Comparison of ENCODE assay signal across 8 mouse cellular contexts in the genomic region with DNA sequence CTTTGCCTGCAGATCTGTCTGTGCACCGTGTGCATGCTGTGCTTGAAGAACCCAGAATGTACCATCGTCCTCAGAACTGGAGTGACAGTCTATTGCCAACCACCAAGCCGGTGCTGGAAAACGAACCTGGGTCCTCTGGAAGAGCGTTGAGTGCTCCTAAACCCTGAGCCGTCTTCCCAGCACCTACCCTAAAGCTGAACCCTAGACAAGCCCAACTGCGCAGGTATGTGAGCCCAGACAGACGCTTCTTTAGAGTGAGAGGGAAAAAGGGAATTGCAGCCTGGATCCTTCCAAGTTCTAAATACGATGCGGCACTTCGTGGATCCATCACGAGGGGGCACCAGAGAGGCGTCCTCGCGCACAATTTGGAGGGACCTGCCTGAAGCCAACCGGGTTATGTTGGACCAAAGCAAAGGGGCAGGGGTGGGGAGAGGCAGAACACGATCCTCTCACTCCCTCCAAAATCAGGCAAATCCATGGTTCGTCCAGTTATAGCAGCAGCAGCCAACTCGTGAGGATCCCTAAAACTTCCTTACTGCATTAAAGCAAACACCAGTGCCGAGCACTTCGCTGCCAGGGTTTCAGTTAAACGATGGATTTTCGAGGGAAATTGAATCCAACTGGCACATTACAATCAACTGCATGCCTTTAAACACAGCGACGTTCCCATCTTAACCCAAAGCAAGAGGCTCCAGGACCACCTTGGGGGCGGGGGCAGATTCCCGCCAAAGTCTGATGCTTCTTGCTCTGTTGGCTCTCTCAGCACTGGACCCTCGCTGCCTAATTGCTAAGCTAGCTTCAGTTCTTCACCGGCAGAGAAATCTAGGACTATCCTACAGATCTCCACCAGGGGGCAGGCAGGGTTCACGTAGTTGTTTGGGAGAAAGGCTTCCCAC.
DNase-seq lines count a peak whose midpoint lies in the region; ATAC-seq and TF ChIP-seq lines count a peak whose summit lies in the region.

No protein-coding gene starts in this region.

- no peaks in the 10 kb centered on the region for H3K27me3 ChIP-seq in MEL (ENCODE audit: control insufficient read depth in 1 of 2, insufficient read depth in 2 of 2, low read length in 2 of 2)
- no peaks in the 10 kb centered on the region for H3K27me3 ChIP-seq in hindbrain, embryonic 11.5 days (ENCODE audit: control insufficient read depth, insufficient read depth, low read length)

- TF ChIP-seq RAD21 in MEL (IDR thresholded peaks at IDR 0.05; ENCODE audit: low read depth, low read length) = peak; percentile 99

- DNase-seq in MEL (ENCODE audit: low read depth, low spot score) = peak; percentile 90
- peak; percentile 90 to 92 for DNase-seq in cerebellum, adult 18-20 months
- DNase-seq in frontal cortex, adult 2 months (ENCODE audit: extremely low spot score in 1 of 2, low spot score in 1 of 2) = peak; percentile 83 to 97
- peak; percentile 93 for DNase-seq in hindbrain, embryonic 11.5 days (ENCODE audit: low spot score)
- peak; percentile 97 for DNase-seq in layer of hippocampus, postnatal 10 days (ENCODE audit: low spot score in 2 of 2)
- DNase-seq in lung, postnatal 10 days = peak; percentile 94
- peak; percentile 78 for DNase-seq in ovary, postnatal 36 days (ENCODE audit: low spot score)
- DNase-seq in thymus, postnatal 25 days = peak; percentile 85

- no peaks in the 10 kb centered on the region for H3K79me2 ChIP-seq in MEL (ENCODE audit: control insufficient read depth, insufficient read depth, low read length, poor library complexity)

- TF ChIP-seq CTCF in MEL (IDR thresholded peaks at IDR 0.05 in 2 of 3, conservative IDR thresholded peaks at IDR 0.05 in 1 of 3; ENCODE audit: control insufficient read depth in 1 of 3, insufficient read depth in 1 of 3, low read depth in 2 of 3, low read length in 3 of 3, poor library complexity in 1 of 3, severe bottlenecking in 1 of 3) = peak; percentile 80 to 98 (median 88)

- WGBS in hindbrain, embryonic 11.5 days = 13% methylated on average over 30 of the region's 30 CpGs

- H3K36me3 ChIP-seq in MEL (ENCODE audit: control insufficient read depth in 1 of 2, insufficient read depth in 2 of 2, low read length in 2 of 2) = no peaks in the 10 kb centered on the region
- no peaks in the 10 kb centered on the region for H3K36me3 ChIP-seq in hindbrain, embryonic 11.5 days (ENCODE audit: control insufficient read depth, insufficient read depth, low read length)

- H3K9me3 ChIP-seq in MEL (replicated peaks; ENCODE audit: insufficient read depth, low read length) = no peaks in the 10 kb centered on the region
- peaks cover 5% of the 10 kb centered on the region; the same call in 1 of the 2 replicates for H3K9me3 ChIP-seq in hindbrain, embryonic 11.5 days (ENCODE audit: control insufficient read depth, low read length)

- ATAC-seq in hindbrain, embryonic 11.5 days (ENCODE audit: low FRiP score) = peak; percentile 87

- no peak for TF ChIP-seq POLR2A in MEL (IDR thresholded peaks at IDR 0.05; ENCODE audit: control insufficient read depth in 1 of 2, insufficient read depth in 1 of 2, low read depth in 1 of 2, low read length in 2 of 2, poor library complexity in 1 of 2)

- H3K4me2 ChIP-seq in hindbrain, embryonic 11.5 days (replicated peaks; ENCODE audit: low read depth, low read length) = peak overlapping the region; percentile 62

- no peak for TF ChIP-seq EP300 in MEL (IDR thresholded peaks at IDR 0.05; ENCODE audit: low read depth in 1 of 2, low read length in 2 of 2)

- H3K9ac ChIP-seq in MEL (ENCODE audit: control insufficient read depth, low read depth, low read length, poor library complexity, severe bottlenecking) = peak overlapping the region; percentile 39
- no peak overlapping the region for H3K9ac ChIP-seq in hindbrain, embryonic 11.5 days (ENCODE audit: low read depth, low read length)

- no peaks in the 10 kb centered on the region for H3K4me1 ChIP-seq in MEL (ENCODE audit: control insufficient read depth in 1 of 2, insufficient read depth in 2 of 2, low read length in 2 of 2)
- H3K4me1 ChIP-seq in hindbrain, embryonic 11.5 days (replicated peaks; ENCODE audit: control insufficient read depth, insufficient read depth, low read length) = no peaks in the 10 kb centered on the region

- peak overlapping the region; percentile 50 to 66 for H3K4me3 ChIP-seq in MEL (ENCODE audit: control insufficient read depth in 1 of 2, insufficient read depth in 1 of 2, low read depth in 2 of 2, low read length in 2 of 2)
- peak overlapping the region; percentile 15; the same call in 1 of the 2 replicates for H3K4me3 ChIP-seq in hindbrain, embryonic 11.5 days (ENCODE audit: low read depth, low read length)

- no peak overlapping the region for H3K27ac ChIP-seq in MEL (ENCODE audit: control insufficient read depth, low read depth, low read length)
- no peak overlapping the region for H3K27ac ChIP-seq in hindbrain, embryonic 11.5 days (ENCODE audit: low read depth, low read length)

TF ChIP-seq in MEL, 35 proteins besides CTCF, POLR2A, EP300 and RAD21:
- TF ChIP-seq MYC (IDR thresholded peaks at IDR 0.05; ENCODE audit: low read depth, low read length) = no peak
- peak; percentile 98 for TF ChIP-seq ZC3H11A (IDR thresholded peaks at IDR 0.05; ENCODE audit: low read depth, low read length)
- TF ChIP-seq TCF12 (IDR thresholded peaks at IDR 0.05; ENCODE audit: low read depth, low read length) = 0 out of 2 replicates have a peak, but pooled peaks have one; percentile 4
- peak; percentile 58 for TF ChIP-seq MXI1 (IDR thresholded peaks at IDR 0.05; ENCODE audit: low read depth, low read length)
- peak; percentile 67; the same call in 1 of the 2 replicates for TF ChIP-seq E2F4 (IDR thresholded peaks at IDR 0.05; ENCODE audit: borderline replicate concordance, low read depth, low read length)
- peak; percentile 66; the same call in 1 of the 2 replicates for TF ChIP-seq JUND (IDR thresholded peaks at IDR 0.05; ENCODE audit: low read depth, low read length)
- no peak for TF ChIP-seq KAT2A (conservative IDR thresholded peaks at IDR 0.05; ENCODE audit: low read depth, low read length)
- no peak for TF ChIP-seq BHLHE40 (IDR thresholded peaks at IDR 0.05; ENCODE audit: borderline replicate concordance, low read depth, low read length)
- peak; percentile 70 for TF ChIP-seq SIN3A (IDR thresholded peaks at IDR 0.05; ENCODE audit: low read length)
- no peak for TF ChIP-seq NRF1 (IDR thresholded peaks at IDR 0.05; ENCODE audit: insufficient read depth, low read depth, low read length, poor library complexity, severe bottlenecking)
- TF ChIP-seq TBP (IDR thresholded peaks at IDR 0.05; ENCODE audit: low read depth, low read length) = 0 out of 2 replicates have a peak, but pooled peaks have one; percentile 11
- 0 out of 2 replicates have a peak, but pooled peaks have one; percentile 4 for TF ChIP-seq GATA1 (IDR thresholded peaks at IDR 0.05; ENCODE audit: low read depth, low read length)
- TF ChIP-seq SMC3 (IDR thresholded peaks at IDR 0.05; ENCODE audit: low read depth, low read length) = peak; percentile 99
- no peak for TF ChIP-seq MAZ (IDR thresholded peaks at IDR 0.05; ENCODE audit: low read depth, low read length)
- TF ChIP-seq HCFC1 (IDR thresholded peaks at IDR 0.05; ENCODE audit: low read depth, low read length) = no peak
